Mouse (Mus musculus) brain, embryonic 14.5 days (tissue): ENCODE measurements around the gene Kctd14. TPM values are rescaled to one million over a fixed set of nuclear protein-coding genes. Genes with fewer than 3 reads are reported as not detected.
A peak's percentile ranks its signal among the peaks of the same experiment; 100 is the strongest.

Experiments used
- DNase-seq: peaks from one replicate; pipeline ENCODE4 v3.0.0-alpha.2; 2011; ENCODE audit warnings: low read depth
- CTCF ChIP-seq: fragments of 200-500 bp; IDR thresholded peaks from 2 replicates; pipeline ENCODE4 v1.5.1; 2012; ENCODE audit warnings: inconsistent platforms, mild to moderate bottlenecking, moderate library complexity, borderline replicate concordance; ENCODE audit not compliant: insufficient read depth, insufficient read length; ENCODE audit errors: extremely low read depth
- POLR2A ChIP-seq: fragments of 200-500 bp; IDR thresholded peaks from 2 replicates; pipeline ENCODE4 v1.6.1; 2012; ENCODE audit warnings: mild to moderate bottlenecking, inconsistent platforms, borderline replicate concordance; ENCODE audit not compliant: poor library complexity, insufficient read depth, insufficient read length, severe bottlenecking; ENCODE audit errors: extremely low read depth
- polyA plus RNA-seq: library from polyadenylated mRNA; depleted of rRNA; stranded (reverse); fragments of >200 nt; gene quantifications from 2 replicates; pipeline ENCODE4 v1.2.3, GENCODE M21; 2012; rRNA removed

The Kctd14 gene
- polyA plus RNA-seq, 1 experiment: 1.3 TPM

DNA sequence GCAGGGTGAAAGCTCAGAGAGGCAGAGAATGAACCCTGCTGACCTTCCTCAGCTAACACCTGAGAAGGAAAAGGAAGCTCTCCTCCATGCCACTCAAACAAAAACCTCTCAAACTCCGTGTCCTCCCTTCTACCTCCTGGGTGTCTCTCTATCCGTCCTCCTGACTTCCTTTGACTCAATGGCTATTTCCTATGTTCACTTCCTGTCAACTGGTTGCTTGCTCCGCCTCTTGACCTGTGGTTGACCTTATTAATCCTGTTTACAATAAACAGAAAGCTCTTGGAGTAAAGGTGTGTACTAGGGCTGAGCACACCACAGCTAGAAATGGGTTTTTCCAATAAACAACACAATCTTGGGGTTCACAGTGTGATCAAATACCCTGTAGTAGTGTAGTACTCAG is 40.0 kb downstream of the Kctd14 start:
- no peak for DNase-seq
- no peak for TF ChIP-seq CTCF
- TF ChIP-seq POLR2A: no peak

DNA sequence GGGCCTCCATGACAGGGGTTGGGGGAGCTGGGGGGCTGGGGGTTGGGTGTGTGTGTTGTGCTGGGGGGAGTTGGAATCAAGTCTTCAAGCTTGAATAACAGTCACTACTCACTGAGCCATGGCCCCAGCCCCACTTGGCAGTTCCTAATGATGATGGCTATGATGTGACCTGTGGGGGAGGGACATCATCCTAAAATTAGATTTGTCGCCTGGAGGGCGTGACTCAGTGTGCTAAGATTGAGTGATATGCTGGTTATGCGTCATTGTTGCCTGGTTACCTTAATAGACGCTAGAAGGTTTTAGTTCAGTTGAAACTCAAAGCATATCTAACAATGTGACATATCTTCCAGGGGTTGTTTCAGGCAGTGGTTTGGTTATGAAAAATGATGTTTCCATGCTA is 41.3 kb downstream of the Kctd14 start:
- no peak for TF ChIP-seq CTCF
- no peak for TF ChIP-seq POLR2A
- no peak for DNase-seq

DNA sequence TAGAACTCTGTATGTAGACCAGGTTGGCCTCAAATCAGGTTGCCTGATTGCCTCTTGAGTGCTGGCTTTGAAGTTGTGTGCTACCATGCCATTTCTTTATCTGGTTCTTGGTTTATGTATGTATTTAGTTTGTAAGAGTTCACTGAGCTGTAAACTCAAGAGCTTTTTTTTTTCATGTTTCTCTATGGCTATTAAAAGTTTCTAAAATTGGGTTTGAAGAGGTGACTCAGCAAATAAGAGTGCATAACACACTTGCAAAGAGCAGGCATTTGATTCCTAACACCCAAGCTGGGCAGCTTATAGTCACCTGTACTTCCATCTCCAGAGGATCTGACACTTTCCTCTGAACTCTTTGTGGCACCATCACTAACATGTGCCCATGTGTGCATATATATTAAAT is 43.9 kb downstream of the Kctd14 start:
- TF ChIP-seq POLR2A: no peak
- TF ChIP-seq CTCF: no peak
- DNase-seq: no peak

DNA sequence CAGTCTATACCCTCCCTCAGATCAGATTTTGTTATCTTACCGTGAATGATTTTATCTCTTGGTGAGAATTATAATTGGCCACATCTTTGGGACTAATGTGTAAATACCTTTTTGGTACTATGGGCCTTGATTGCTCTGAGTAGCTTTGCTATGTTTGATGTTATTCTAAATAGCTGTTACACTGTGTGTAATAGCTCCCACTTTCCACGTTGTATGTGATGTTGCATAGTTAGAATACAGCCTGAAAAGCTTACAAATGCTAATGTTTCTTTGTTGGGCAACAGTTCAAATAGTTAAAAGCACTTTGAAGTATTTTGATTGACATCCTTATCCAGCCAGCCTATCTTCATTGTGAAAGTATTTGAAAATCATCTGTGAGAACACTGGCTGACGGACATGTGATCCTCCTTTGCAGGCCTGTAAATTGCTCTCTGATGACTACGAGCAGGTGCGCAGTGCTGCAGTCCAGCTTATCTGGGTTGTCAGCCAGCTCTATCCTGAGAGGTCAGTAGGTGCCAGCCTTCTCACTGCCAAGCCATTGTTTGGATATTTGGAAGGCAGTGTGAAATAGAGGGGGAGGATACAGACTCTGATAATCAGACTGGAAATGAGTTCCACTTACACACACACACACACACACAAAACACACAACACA is 49.6 kb downstream of the Kctd14 start:
- peak; percentile 61 for DNase-seq
- no peak for TF ChIP-seq POLR2A
- no peak for TF ChIP-seq CTCF

Other genes with a start within 250 kb of the Kctd14 start
- 12.5 and 13.0 TPM in 2 replicates for gene Usp35, start 119.3 kb upstream of the Kctd14 start, polyA plus RNA-seq
- 8.7 and 9.5 TPM in 2 replicates for gene Kctd21, start 119.0 kb upstream of the Kctd14 start, polyA plus RNA-seq
- gene Alg8, start 79.7 kb upstream of the Kctd14 start, polyA plus RNA-seq: 19.7 and 28.8 TPM in 2 replicates
- gene Ndufc2, start 51.3 kb upstream of the Kctd14 start, polyA plus RNA-seq: 236 and 348 TPM in 2 replicates
- gene Thrsp, start 33.6 kb upstream of the Kctd14 start, polyA plus RNA-seq: 1.8 and 2.1 TPM in 2 replicates
- gene Ints4, start 29.6 kb downstream of the Kctd14 start, polyA plus RNA-seq: 80.7 and 93.5 TPM in 2 replicates
- gene Aamdc, start 128.2 kb downstream of the Kctd14 start, polyA plus RNA-seq: 28.3 and 36.3 TPM in 2 replicates
- gene Rsf1, start 128.6 kb downstream of the Kctd14 start, polyA plus RNA-seq: 11.9 and 17.3 TPM in 2 replicates
- gene Clns1a, start 245.3 kb downstream of the Kctd14 start, polyA plus RNA-seq: 114 and 124 TPM in 2 replicates